ENCODE assay signal across 15 mouse cellular contexts in the genomic region with DNA sequence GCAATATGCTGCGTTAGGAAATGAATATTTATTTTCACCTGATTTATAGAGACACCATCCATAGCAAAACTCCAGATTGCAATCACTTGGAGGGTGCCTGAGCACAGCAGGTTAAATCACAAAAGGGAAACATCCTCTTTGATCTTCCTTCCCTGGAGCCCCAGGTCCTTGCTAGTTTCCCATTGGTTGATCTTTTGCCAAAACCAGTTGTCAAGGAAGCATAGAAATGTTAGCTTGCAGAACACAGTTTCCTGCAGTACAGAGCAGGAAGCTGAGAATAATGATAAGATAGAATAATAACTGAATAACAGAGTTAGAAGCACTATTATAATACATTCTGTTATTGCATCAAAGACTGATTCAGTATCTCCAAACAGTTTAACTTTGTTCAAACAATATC.
DNase-seq lines count a peak whose midpoint lies in the region; ATAC-seq and TF ChIP-seq lines count a peak whose summit lies in the region.
"Had no signal": no experiment of that assay in that cellular context is flagged by ENCODE, and none has a peak within 500 bp of the region (broad histone marks: within the 10 kb centered on the region; RNA-seq: fewer than 3 reads in every experiment).

No protein-coding gene starts in this region.

- no peak overlapping the region for H3K27ac ChIP-seq in hindbrain, postnatal 0 days
- no peak overlapping the region for H3K27ac ChIP-seq in hindbrain, embryonic 11.5 days (ENCODE audit: low read depth, low read length)
- H3K27ac ChIP-seq: embryonic facial prominence, embryonic 15.5 days; heart, embryonic 13.5 days; hindbrain, embryonic 15.5 days; liver, embryonic 14.5 days had no signal

- H3K9ac ChIP-seq in hindbrain, postnatal 0 days (replicated peaks; ENCODE audit: low read length), result no peak overlapping the region
- no peak overlapping the region for H3K9ac ChIP-seq in hindbrain, embryonic 11.5 days (ENCODE audit: low read depth, low read length)
- H3K9ac ChIP-seq: embryonic facial prominence, embryonic 15.5 days; heart, embryonic 13.5 days; hindbrain, embryonic 15.5 days; liver, embryonic 14.5 days had no signal

- no peaks in the 10 kb centered on the region for H3K4me1 ChIP-seq in hindbrain, postnatal 0 days (ENCODE audit: insufficient read depth, low read length)
- no peaks in the 10 kb centered on the region for H3K4me1 ChIP-seq in hindbrain, embryonic 11.5 days (replicated peaks; ENCODE audit: control insufficient read depth, insufficient read depth, low read length)
- H3K4me1 ChIP-seq: embryonic facial prominence, embryonic 15.5 days; heart, embryonic 13.5 days; hindbrain, embryonic 15.5 days had no signal

- H3K9me3 ChIP-seq in hindbrain, postnatal 0 days (ENCODE audit: low read length), result no peaks in the 10 kb centered on the region
- H3K9me3 ChIP-seq in hindbrain, embryonic 11.5 days (ENCODE audit: control insufficient read depth, low read length), result no peaks in the 10 kb centered on the region
- H3K9me3 ChIP-seq: embryonic facial prominence, embryonic 15.5 days; heart, embryonic 13.5 days; hindbrain, embryonic 15.5 days had no signal

- no peak overlapping the region for H3K4me3 ChIP-seq in hindbrain, postnatal 0 days (ENCODE audit: low read length)
- no peak overlapping the region for H3K4me3 ChIP-seq in hindbrain, embryonic 11.5 days (ENCODE audit: low read depth, low read length)
- H3K4me3 ChIP-seq: embryonic facial prominence, embryonic 15.5 days; heart, embryonic 13.5 days; hindbrain, embryonic 15.5 days had no signal

- H3K27me3 ChIP-seq in hindbrain, postnatal 0 days (ENCODE audit: insufficient read depth, low read length), result no peaks in the 10 kb centered on the region
- H3K27me3 ChIP-seq in hindbrain, embryonic 11.5 days (ENCODE audit: control insufficient read depth, insufficient read depth, low read length), result no peaks in the 10 kb centered on the region
- H3K27me3 ChIP-seq: embryonic facial prominence, embryonic 15.5 days; heart, embryonic 13.5 days; hindbrain, embryonic 15.5 days had no signal

- 55% methylated on average over 1 of the region's 1 CpGs for WGBS in hindbrain, postnatal 0 days
- WGBS in hindbrain, embryonic 11.5 days, result 81% methylated on average over 1 of the region's 1 CpGs

- TF ChIP-seq CTCF in hindbrain, postnatal 0 days (IDR thresholded peaks at IDR 0.05; ENCODE audit: low read depth), result no peak

- no peak overlapping the region for H3K4me2 ChIP-seq in hindbrain, postnatal 0 days (ENCODE audit: low read depth, low read length)
- no peak overlapping the region for H3K4me2 ChIP-seq in hindbrain, embryonic 11.5 days (replicated peaks; ENCODE audit: low read depth, low read length)
- H3K4me2 ChIP-seq: embryonic facial prominence, embryonic 15.5 days; heart, embryonic 13.5 days; hindbrain, embryonic 15.5 days had no signal

- no peak for ATAC-seq in hindbrain, postnatal 0 days
- no peak for ATAC-seq in hindbrain, embryonic 11.5 days (ENCODE audit: low FRiP score)

- H3K36me3 ChIP-seq in hindbrain, postnatal 0 days (ENCODE audit: insufficient read depth, low read length), result no peaks in the 10 kb centered on the region
- H3K36me3 ChIP-seq in hindbrain, embryonic 11.5 days (ENCODE audit: control insufficient read depth, insufficient read depth, low read length), result no peaks in the 10 kb centered on the region
- H3K36me3 ChIP-seq: embryonic facial prominence, embryonic 15.5 days; heart, embryonic 13.5 days; hindbrain, embryonic 15.5 days had no signal

- DNase-seq in cerebellum, postnatal 10 days, result peak; percentile 15 to 34
- DNase-seq in cerebellum, adult 8-10 months, result no peak
- peak; percentile 50 for DNase-seq in hindbrain, postnatal 0 days (ENCODE audit: low spot score)
- no peak for DNase-seq in hindbrain, embryonic 11.5 days (ENCODE audit: low spot score)
- DNase-seq in lung, postnatal 10 days, result peak; percentile 2
- no peak for DNase-seq in lung, adult 18-20 months
- DNase-seq in kidney, postnatal 14 days, result peak; percentile 45
- DNase-seq in cerebellum, postnatal 36 days, result no peak
- DNase-seq: B cell, adult 2 months; gastrocnemius, postnatal 10 days; right cerebral cortex, postnatal 25 days had no signal

Comparison
In these comparisons a context has a peak if more than half of its experiments do, and no peak if none do; other contexts are left out.
1. DNase-seq: peak in cerebellum, postnatal 10 days (2 of 2), hindbrain, postnatal 0 days (single experiment), lung, postnatal 10 days (single experiment) and kidney, postnatal 14 days (single experiment); none in cerebellum, adult 8-10 months (single experiment), hindbrain, embryonic 11.5 days (single experiment), lung, adult 18-20 months (0 of 2) and cerebellum, postnatal 36 days (0 of 2).